Mouse (Mus musculus) layer of hippocampus, postnatal 36 days (tissue): ENCODE measurements at regions not wholly inside any gene's neighbourhood (a gene's known extent, or its start where the extent isn't known, plus 50 kb on each side); places are given as distances from the start of the nearest gene placed in this dataset.

Experiments used
- DNase-seq, 2 experiments: peaks; one replicate each; pipeline ENCODE4 v3.0.0; 2022

DNA sequence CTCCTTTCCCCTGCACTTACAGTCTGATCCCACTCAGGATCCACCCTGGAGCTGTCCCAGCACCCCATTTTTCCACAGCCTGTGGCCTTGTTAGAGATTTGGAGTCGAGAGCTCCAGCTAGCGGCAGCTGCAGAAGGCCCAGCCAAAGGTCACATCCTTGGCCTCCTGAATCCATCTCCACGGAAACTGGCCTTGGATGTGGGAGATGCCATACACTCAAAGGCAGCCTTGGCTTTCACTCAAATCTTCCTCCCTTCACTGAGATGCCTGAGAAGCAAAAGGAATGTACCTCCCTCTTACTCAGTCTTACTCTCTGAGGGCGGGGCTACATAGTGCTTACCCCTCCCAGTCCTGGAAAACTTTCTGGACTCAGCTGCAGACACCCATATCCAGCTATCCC lies 56.2 kb upstream of the Ky start:
- no peak for DNase-seq

DNA sequence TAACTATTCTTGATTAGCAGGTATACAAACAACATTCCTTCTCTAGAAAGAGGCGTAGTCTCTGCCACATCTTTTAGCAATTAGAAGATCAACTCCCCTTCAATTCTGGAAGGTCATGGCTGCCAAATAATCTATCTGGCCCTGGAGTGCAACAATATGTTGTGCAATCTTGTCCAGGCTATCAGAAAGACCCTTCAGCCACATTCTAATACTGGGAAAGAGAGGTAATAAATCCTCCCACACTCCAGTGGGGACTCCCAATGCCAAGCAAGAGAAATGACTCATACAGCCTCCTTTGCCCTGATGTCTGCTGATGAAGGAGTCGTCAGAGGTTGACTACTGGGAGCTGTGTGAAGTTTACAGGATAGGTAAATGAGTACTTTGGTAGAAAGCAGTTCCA lies 59.5 kb upstream of the Ky start:
- no peak for DNase-seq

DNA sequence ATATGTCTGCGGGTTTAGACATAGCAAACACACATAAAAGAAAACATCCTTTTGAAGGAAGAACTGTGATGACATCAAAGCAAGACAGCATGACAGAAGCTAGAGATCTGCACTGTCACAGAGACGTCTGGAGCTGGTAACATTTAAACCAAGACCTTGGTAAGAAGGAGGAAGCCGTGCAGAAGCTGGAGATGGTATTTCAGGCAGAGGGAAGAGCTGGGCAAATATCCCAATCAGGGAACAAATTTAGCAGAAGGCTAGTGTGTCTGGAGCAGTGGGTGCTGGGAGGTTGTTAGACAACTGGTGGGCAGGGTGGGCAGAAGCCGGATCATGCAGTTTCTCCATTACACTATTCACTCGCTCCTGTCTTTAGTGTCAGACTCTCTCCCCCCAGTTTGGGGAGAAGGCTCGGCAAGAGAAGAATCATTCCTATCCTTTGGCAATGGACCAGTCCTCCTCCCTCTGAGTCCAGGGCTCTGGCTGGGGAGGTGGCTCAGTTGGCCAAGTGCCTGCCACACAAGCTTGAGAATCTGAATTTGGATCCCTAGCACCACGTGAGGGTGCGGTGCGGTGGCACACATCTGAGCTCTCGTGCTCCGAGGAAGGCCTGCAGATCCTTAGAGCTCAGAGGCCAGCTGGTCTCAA lies 63.2 kb upstream of the Ky start:
- DNase-seq: peak; percentile 17 to 29

DNA sequence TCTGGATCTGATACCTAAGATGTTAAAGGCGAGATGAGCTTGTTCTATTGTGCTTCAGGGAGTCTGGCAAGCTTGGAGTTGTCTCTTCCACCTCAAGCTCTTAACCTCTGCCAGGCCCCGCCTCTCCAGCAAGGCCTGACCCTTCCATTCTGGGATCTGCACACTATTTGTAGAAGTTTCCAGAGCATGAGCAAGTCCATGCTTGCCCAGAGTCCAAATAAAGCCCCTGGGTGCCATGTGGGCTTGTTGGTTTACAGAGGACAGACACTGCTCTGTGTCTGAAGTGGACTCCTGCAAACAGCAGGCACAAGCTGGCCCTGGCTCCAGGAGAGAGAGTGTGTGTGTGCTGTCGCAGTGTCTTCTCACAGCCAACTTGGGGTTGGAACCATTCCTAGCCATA lies 67.9 kb upstream of the Ky start:
- no peak for DNase-seq

DNA sequence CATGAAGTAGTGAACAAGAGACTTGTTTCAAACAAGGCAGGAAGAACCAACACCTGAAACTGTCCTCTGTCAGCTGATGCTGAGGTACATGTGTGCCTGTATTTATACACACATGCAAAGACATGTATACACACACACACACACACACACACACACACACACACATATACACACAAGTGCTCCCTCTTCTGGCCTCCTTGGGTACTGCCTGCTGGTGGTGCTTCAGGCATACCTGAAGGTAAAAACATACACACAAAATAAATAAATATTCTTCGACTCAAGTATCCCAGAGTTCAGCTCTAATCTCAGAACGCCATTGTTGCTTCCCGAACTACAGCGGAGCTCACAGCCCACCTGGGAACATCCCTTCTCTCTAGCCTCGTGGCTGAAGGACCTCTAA lies 69.2 kb upstream of the Ky start:
- no peak for DNase-seq

DNA sequence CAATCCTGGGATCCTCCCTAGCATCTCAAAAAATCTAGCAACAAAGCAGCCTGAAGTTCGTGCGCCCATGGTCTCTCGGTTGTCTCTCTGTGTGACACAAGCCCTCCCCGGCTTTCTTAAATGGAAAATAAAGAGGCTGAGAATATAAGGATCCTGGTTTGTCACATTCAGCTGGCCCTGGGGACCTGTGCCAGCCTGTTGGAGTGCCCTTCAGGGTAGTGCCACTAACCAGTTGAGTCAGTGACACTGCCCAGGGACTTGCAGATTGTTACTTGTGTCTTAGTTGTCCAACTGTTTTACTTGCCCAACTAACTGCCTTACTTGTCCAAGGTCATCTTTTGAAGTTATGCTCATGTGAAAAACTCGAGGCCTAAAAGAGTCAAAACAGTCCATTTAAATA lies 73.5 kb upstream of the Ephb1 start:
- no peak for DNase-seq

DNA sequence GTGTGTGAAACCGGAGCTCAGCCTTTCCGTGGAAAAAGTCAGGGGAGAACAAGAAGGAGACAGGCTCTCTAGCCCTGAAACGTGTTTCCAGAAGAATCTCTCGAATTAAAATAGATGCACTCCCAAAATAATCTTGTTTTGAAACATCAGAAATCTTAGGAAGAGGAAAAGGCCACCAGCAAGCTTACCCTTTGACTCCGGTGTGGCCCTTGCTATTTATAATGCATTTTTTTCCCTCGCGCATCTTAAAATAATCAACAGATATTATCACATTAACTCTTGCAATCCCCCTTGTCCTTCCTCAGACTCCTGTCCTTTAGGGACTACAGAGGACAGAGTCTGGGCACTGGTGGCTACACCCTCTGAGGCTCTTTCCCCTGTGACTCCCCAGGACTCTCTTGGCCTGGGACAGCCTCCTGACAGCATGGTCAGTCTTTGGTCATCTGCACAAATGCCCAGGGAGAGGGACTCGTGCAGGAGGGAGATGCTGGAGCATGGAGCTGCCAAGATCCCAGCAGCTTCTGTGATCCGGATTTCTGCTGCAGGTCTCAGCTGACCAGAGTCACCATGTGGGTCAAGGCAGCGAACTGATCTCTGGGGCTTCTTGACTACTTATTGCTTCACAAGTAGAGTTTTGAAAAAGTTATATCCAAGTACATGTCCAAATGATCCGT lies 70.3 kb upstream of the Ephb1 start:
- no peak for DNase-seq

DNA sequence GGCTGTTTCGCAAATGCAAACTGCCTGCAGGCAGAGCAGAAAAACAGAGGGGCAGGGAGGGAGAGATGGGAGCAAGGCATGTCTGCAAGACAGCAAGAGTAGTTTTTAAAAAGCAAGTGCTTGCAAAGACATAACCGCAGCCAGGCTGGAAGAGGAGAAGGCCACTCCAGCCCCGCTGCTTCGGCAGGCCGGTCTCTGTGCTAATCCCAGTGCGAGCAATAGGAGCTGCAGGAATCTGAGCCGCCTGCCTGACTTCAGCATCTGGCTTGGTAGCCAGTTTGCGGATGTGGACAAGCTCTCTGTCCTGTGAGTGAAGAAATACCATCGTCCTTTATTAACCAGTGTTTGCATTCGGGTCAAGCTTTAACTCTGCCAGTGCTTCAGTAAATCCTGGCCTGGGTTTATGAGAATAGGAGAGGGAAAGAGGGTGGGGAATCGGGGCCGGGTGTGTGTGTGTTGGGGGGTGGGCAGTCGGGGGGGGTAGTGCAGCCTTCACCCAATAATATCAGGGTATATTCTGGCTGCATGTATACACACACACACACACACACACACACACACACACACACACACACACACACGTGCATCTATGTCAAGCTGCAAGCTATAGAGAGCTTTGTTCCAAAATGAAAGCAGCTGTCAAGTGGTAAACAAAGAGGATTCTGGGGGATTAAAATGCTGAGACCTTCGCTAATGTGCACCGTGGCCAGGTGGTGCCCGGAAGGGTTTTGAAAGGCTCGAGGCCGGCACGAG lies 69.6 kb upstream of the Ephb1 start:
- DNase-seq: no peak

DNA sequence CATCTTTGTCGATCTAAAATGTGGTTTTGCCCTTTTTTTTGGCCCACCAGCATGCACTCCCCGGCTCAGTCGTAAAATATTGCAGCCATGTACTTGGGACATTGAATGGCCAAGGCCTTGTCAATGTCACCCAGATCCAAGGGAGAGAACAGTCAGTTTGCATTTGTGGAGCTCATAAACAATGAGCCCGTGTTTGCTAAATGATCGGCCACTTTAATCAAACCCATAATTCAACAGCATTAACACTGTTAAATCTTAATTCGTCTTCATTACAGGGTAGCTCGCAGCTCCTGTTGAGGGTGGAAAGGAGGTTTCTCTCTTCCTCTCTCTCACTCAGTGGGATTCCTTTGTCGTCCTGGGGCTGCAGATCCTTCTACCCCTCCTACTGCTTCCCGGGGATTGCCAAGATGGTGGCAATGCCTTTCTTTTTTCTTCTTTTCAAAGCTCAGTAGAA lies 69.0 kb upstream of the Ephb1 start:
- DNase-seq: no peak

DNA sequence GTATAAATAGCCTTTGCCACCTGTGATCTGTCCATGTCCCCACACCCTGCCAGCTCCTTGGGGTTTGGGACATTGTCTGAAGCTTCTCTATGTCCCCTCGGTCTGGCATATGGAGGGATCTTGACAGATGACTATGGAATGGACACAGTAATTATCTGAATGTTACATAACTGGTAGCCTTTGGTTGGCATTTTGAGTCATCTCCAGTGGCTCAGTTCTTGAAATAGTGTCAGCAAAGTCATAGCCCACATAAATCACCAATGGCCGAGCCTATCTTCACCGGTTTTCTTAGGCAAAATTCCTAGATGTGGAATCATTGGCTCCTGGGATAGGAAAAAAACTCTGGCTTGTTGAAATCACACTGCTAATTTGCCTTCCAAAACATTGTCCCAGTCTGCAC lies 67.3 kb upstream of the Ephb1 start:
- DNase-seq: no peak

DNA sequence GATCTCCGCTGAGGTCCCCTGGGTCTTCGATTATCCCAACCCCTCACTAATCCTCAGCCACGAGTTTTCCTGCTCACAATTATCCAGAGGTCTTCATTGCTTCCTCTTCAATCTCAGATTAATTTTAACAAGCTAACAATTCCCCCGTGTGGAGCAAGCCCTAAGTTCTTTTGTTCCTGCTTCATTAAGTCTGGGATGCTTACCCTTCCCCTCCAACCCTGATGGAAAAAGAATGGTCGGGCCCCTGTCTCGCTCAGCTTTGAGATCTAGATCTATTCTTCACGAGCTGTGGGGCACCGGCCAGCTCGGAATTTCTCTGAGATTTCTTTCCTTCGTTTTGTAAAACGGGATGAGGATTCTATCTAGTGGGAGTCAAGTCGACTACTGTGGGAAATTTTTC lies 65.7 kb upstream of the Ephb1 start:
- DNase-seq: no peak

DNA sequence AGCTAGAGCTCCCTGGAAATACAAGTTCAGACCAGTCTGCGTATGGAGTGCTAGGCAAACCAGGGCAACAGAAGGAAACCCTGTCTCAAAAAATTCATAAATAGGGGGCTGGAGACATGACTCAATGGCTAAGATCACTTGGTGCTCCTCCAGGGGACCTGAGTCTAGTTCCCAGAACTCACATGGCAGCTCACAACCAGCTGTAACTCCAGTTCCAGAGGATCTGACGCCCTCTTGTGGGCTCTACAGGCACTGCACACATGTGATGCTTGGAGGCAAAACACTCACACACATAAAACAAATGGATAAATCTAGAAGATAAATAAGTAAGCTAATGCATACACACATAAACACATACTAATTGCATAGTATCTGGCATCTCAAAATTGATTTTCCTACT lies 59.1 kb upstream of the Ephb1 start:
- DNase-seq: no peak

DNA sequence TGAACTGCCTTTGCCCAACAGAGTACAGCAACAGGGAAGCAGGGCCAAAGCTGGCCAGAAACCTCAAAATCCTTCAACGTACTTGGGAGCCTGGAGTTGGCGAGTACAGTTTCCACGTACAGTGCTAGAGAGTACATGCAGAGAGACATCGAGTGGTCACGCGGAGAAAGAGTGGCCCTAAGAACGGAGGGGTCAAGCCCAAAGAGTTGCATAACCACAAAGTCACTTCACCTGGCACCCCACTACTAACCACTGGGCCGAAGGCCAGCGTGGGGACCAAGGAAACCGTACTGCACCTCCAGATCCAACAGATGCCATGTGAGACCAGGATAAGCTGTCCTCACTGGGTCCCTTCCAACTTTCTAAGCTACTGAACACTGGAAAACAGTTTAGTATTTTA lies 56.2 kb upstream of the Ephb1 start:
- DNase-seq: no peak

DNA sequence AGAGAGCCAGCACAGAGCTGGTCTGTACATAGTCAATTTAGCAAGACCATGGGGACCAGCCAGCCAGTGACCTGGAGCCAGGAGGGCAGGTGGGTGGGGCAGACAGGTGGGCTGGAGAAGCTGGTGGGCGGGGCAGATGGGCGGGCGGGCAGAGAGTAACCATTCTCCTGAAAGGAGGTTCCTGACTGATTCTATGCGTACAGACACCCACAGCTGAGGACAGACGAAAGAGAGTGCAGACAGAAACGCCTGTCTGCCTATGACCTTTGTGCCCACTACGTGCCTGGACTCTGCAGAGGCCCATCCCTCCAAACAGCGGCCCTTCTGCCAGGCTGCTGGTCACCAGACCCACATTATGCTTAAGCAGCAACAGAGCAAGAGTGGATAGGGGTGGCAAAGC lies 51.5 kb upstream of the Ephb1 start:
- DNase-seq: no peak
